Mouse (Mus musculus): ENCODE results near the gene Mpdz.

The Mpdz gene

GRCm38 (mm10) chr4:81392869-81393268 is 49.7 kb downstream of the Mpdz start:
- DNase-seq (ENCODE audit: low spot score in 2 of 2), result no peak

GRCm38 (mm10) chr4:81389263-81389662 is 53.4 kb downstream of the Mpdz start:
- DNase-seq (ENCODE audit: low spot score in 2 of 2), result no peak

GRCm38 (mm10) chr4:81387644-81388043 is 55.0 kb downstream of the Mpdz start:
- no peak for DNase-seq (ENCODE audit: low spot score in 2 of 2)

- no peak for DNase-seq (ENCODE audit: low spot score in 2 of 2)
Observed at GRCm38 (mm10) chr4:81372355-81372754, 70.3 kb downstream of the Mpdz start.

- no peak for DNase-seq (ENCODE audit: low spot score in 2 of 2)
Observed at GRCm38 (mm10) chr4:81351368-81351767, 91.2 kb downstream of the Mpdz start.

GRCm38 (mm10) chr4:81348646-81349045 is 94.0 kb downstream of the Mpdz start:
- no peak for DNase-seq (ENCODE audit: low spot score in 2 of 2)

- DNase-seq (ENCODE audit: low spot score in 2 of 2), result no peak
Observed at GRCm38 (mm10) chr4:81345141-81345540, 97.5 kb downstream of the Mpdz start.

GRCm38 (mm10) chr4:81333628-81333991 is 109.0 kb downstream of the Mpdz start:
- DNase-seq (ENCODE audit: low spot score in 2 of 2), result no peak

GRCm38 (mm10) chr4:81332901-81333627 is 109.6 kb downstream of the Mpdz start:
- DNase-seq (ENCODE audit: low spot score in 2 of 2), result no peak

GRCm38 (mm10) chr4:81332439-81332841 is 110.2 kb downstream of the Mpdz start:
- DNase-seq (ENCODE audit: low spot score in 2 of 2), result no peak

- no peak for DNase-seq (ENCODE audit: low spot score in 2 of 2)
Observed at GRCm38 (mm10) chr4:81327694-81328093, 114.9 kb downstream of the Mpdz start.

- no peak for DNase-seq (ENCODE audit: low spot score in 2 of 2)
Observed at GRCm38 (mm10) chr4:81323853-81324252, 118.8 kb downstream of the Mpdz start.

- no peak for DNase-seq (ENCODE audit: low spot score in 2 of 2)
Observed at GRCm38 (mm10) chr4:81322232-81322631, 120.4 kb downstream of the Mpdz start.

GRCm38 (mm10) chr4:81314618-81315017 is 128.0 kb downstream of the Mpdz start:
- DNase-seq (ENCODE audit: low spot score in 2 of 2), result no peak

GRCm38 (mm10) chr4:81313246-81313645 is 129.4 kb downstream of the Mpdz start:
- DNase-seq (ENCODE audit: low spot score in 2 of 2), result no peak

GRCm38 (mm10) chr4:81310168-81310474 is 132.5 kb downstream of the Mpdz start:
- DNase-seq (ENCODE audit: low spot score in 2 of 2), result no peak

GRCm38 (mm10) chr4:81309473-81310167 is 133.0 kb downstream of the Mpdz start:
- DNase-seq (ENCODE audit: low spot score in 2 of 2), result no peak

GRCm38 (mm10) chr4:81307596-81308265 is 134.9 kb downstream of the Mpdz start:
- no peak for DNase-seq (ENCODE audit: low spot score in 2 of 2)

GRCm38 (mm10) chr4:81302056-81302455 is 140.6 kb downstream of the Mpdz start:
- DNase-seq (ENCODE audit: low spot score in 2 of 2), result no peak

- no peak for DNase-seq (ENCODE audit: low spot score in 2 of 2)
Observed at GRCm38 (mm10) chr4:81298384-81298783, 144.2 kb downstream of the Mpdz start.

GRCm38 (mm10) chr4:81293309-81293708 is 149.3 kb downstream of the Mpdz start:
- DNase-seq (ENCODE audit: low spot score in 2 of 2), result no peak

GRCm38 (mm10) chr4:81285564-81285963 is 157.1 kb downstream of the Mpdz start:
- no peak for DNase-seq (ENCODE audit: low spot score in 2 of 2)

- no peak for DNase-seq (ENCODE audit: low spot score in 2 of 2)
Observed at GRCm38 (mm10) chr4:81283611-81284010, 159.0 kb downstream of the Mpdz start.

Measured in natural killer cell, adult 2 months (primary cell).